Mouse (Mus musculus): ENCODE results near the gene Slc23a3.
A peak's percentile ranks its signal among the peaks of the same experiment; 100 is the strongest.

The Slc23a3 gene

GRCm38 (mm10) chr1:75133421-75134207 is at the start of gene Slc23a3:
Slc23a3 (minus strand) TSS chr1:75133890.
- no peak for DNase-seq (ENCODE audit: low read depth, low spot score)

- DNase-seq (ENCODE audit: low read depth, low spot score): no peak
Observed at GRCm38 (mm10) chr1:75182160-75182559, 48.5 kb upstream of the Slc23a3 start.

GRCm38 (mm10) chr1:75181377-75181870 is 47.7 kb upstream of the Slc23a3 start:
- no peak for DNase-seq (ENCODE audit: low read depth, low spot score)

- no peak for DNase-seq (ENCODE audit: low read depth, low spot score)
Observed at GRCm38 (mm10) chr1:75180741-75181140, 47.1 kb upstream of the Slc23a3 start.

GRCm38 (mm10) chr1:75180105-75180590 is 46.5 kb upstream of the Slc23a3 start, which contains the start of gene Abcb6:
Abcb6 (minus strand) TSS chr1:75180392.
- DNase-seq (ENCODE audit: low read depth, low spot score): peak; percentile 89

GRCm38 (mm10) chr1:75179334-75180104 is 45.8 kb upstream of the Slc23a3 start:
- no peak for DNase-seq (ENCODE audit: low read depth, low spot score)

GRCm38 (mm10) chr1:75168472-75169464 is 35.1 kb upstream of the Slc23a3 start, which contains the start of gene Zfand2b:
Zfand2b (plus strand) TSS chr1:75168646.
- peak; percentile 96 for DNase-seq (ENCODE audit: low read depth, low spot score)

- DNase-seq (ENCODE audit: low read depth, low spot score): no peak
Observed at GRCm38 (mm10) chr1:75168093-75168471, 34.4 kb upstream of the Slc23a3 start.

- no peak for DNase-seq (ENCODE audit: low read depth, low spot score)
Observed at GRCm38 (mm10) chr1:75160256-75160617, 26.5 kb upstream of the Slc23a3 start.

- no peak for DNase-seq (ENCODE audit: low read depth, low spot score)
Observed at GRCm38 (mm10) chr1:75159540-75160255, 26.0 kb upstream of the Slc23a3 start.

- no peak for DNase-seq (ENCODE audit: low read depth, low spot score)
Observed at GRCm38 (mm10) chr1:75158990-75159389, 25.3 kb upstream of the Slc23a3 start.

GRCm38 (mm10) chr1:75155837-75156236 is 22.1 kb upstream of the Slc23a3 start:
- DNase-seq (ENCODE audit: low read depth, low spot score): no peak

GRCm38 (mm10) chr1:75148727-75149126 is 15.0 kb upstream of the Slc23a3 start:
- no peak for DNase-seq (ENCODE audit: low read depth, low spot score)

GRCm38 (mm10) chr1:75147411-75148135 is 13.9 kb upstream of the Slc23a3 start:
- DNase-seq (ENCODE audit: low read depth, low spot score): no peak

- DNase-seq (ENCODE audit: low read depth, low spot score): no peak
Observed at GRCm38 (mm10) chr1:75145589-75145988, 11.9 kb upstream of the Slc23a3 start.

- DNase-seq (ENCODE audit: low read depth, low spot score): peak; percentile 97
Observed at GRCm38 (mm10) chr1:75142301-75143261, 8.9 kb upstream of the Slc23a3 start, which contains the start of the genes Cnppd1 and Retreg2. Cnppd1 (minus strand) TSS chr1:75142711. Retreg2 (plus strand) TSS chr1:75142778.

GRCm38 (mm10) chr1:75141486-75142190 is 7.9 kb upstream of the Slc23a3 start:
- peak; percentile 48 for DNase-seq (ENCODE audit: low read depth, low spot score)

All from mesoderm, embryonic 11.5 days (tissue).